Mouse (Mus musculus): ENCODE data around the gene Mfsd4b2. TPM values are rescaled to one million over a fixed set of nuclear protein-coding genes. Genes with fewer than 3 reads are reported as not detected.

The Mfsd4b2 gene
- total RNA-seq, 2 experiments from 2014 or later: 0.34 to 0.68 TPM

DNA sequence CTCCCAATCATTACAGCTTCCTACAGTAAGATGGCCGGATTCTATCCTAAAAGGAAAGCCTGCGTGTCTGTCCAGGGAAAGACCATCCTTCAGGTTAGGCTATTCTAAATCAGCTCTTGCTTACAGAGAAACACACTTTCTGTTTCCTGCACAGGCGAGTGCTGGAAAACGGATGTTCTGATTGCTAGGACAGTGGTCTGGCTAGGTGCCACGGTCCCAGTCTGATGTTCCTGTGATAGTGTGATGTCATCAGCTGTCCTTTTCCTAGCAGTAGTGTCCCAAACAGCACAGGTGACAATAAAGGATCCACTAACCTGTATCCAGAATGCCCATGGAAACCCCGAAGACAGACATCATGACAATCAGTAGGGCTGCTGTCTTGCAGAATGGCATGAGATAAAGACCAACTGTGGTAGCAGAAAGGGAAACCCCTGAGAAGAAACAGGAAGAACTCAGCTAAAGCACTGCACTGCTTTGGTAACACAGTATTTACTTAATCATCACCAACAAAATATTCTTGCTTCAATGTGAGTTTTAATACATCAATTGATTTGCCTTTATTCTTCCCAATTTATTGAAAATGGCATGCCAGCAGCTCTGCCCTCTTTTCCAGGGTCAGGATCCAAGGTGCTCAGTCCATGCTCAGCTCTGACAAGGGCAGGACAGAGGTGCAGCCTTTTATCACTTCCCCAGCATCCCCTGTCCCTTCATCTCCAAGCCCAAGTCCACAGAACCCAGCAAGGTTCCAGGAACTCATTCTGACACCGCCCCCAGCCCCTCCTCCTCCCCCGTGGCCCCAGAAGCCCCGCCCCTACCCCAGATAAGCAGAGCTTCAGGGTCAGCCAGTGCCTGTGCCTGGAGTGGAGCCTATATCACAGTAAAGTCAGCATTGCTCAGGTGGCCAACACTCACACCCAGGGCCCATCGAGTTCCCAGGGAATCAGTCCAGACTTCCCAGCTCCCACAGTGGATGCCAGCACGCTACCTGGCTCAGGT is 32.7 kb downstream of the Mfsd4b2 start:
- no peak for DNase-seq (ENCODE audit: extremely low spot score in 1 of 2, low spot score in 1 of 2)

DNA sequence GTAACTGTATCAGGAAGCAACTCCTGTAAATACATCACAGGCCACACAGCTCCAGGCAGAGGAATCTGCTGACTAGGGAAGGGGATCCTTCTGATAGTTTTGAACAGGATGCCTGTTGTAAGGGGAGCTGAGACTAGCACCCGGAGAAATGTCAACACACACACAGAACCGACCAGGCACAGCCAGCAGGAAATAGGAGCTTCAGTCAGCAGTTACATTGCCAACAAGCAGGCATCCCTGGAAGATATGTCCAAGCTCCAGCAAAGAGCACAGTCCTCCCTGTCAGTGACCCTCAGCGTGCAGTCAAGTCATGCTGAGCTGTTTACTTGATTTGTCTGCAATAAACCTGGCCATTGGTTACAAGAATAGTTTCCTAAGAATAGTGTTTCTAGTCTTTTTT is 38.1 kb downstream of the Mfsd4b2 start:
- no peak for DNase-seq (ENCODE audit: extremely low spot score in 1 of 2, low spot score in 1 of 2)

Other genes starting within 250 kb of the Mfsd4b2 start
- 10 to 100 TPM; 33.9 to 43.4 TPM for gene Rev3l, start 194.8 kb downstream of the Mfsd4b2 start, total RNA-seq (2021)
- gene Mfsd4b4, start 27.7 kb downstream of the Mfsd4b2 start, total RNA-seq (2021): 1 to 10 TPM; 7.5 to 8.6 TPM
- under 1 TPM in 1 of 2 experiments, not detected in 1; 0.22 TPM for gene Mfsd4b3, start 33.2 kb upstream of the Mfsd4b2 start, total RNA-seq (2021)
- under 1 TPM; 0.54 to 0.57 TPM for gene Mfsd4b5, start 59.7 kb upstream of the Mfsd4b2 start, total RNA-seq (2021)
- 1 to 10 TPM in 1 of 2 experiments, under 1 TPM in 1; 0.87 to 2.3 TPM for gene Mfsd4b1, start 98.3 kb upstream of the Mfsd4b2 start, total RNA-seq (2021)
- 1 to 10 TPM; 2.9 to 3.1 TPM for gene Slc16a10, start 215.3 kb upstream of the Mfsd4b2 start, total RNA-seq (2021)